Mouse (Mus musculus) heart, adult 9 months (tissue): Measurements from ENCODE around the gene Glt8d2.

Experiments used
- DNase-seq, 2 experiments: peaks; one replicate each; pipeline ENCODE4 v3.0.0; 2022; ENCODE audit warnings: low spot score in 2 of 2

Glt8d2 gene

DNA sequence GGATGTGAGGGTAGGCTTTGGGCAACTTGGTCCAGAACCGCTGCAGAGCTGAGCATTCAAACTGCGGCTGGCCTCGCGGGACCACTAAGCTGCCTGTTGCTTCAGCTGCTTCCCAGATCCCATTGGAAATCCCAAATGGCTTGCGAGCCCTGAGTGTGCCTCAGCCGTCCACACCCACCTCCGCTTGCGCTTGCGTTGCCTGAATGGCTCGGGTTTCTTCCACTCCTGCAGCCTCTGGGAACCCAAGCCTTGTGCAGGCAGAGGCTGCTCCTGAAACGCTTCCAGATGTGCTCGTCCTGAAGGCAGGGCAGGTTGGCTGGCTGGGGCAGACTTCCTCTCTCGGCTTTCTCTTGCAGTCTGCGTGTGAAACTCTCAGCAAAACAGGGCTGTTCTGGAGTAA, at the start of gene Glt8d2:
Gene Glt8d2 (minus strand): TSS at position 157 of the 400 bp plus-strand sequence.
- peak; percentile 70 to 81 for DNase-seq

DNA sequence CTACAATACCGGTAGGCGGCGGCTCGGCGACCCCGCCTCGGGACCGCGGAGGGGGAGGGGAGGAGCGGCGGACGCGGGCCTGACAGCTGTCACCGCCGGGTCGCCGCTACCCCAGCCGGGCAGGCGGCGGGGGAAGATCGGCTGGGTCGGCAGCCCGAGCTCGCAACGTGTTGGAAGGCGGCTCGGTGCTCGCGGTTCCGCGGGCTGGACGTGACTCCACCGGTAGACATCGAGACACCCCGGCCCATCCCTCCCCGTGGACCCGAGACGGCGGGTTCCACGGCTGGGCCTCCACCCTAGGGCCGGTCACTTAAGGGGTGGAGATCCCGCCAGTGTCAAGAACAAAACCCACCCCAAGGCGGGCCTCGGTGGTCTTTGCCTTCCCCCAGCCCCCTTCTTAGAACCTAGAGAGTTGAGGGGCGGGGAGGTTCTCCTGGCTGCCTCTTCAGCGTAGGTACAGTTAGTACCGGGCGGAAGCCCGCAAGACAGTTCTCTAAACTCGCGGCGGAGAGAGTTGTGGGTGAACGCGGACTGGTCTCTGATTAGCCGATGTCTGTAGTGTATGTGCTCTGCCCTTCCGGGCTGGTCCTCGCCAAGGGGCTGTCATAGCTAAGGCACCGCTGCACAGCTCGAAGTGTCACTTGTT, 9.0 kb upstream of the Glt8d2 start:
- DNase-seq = no peak

DNA sequence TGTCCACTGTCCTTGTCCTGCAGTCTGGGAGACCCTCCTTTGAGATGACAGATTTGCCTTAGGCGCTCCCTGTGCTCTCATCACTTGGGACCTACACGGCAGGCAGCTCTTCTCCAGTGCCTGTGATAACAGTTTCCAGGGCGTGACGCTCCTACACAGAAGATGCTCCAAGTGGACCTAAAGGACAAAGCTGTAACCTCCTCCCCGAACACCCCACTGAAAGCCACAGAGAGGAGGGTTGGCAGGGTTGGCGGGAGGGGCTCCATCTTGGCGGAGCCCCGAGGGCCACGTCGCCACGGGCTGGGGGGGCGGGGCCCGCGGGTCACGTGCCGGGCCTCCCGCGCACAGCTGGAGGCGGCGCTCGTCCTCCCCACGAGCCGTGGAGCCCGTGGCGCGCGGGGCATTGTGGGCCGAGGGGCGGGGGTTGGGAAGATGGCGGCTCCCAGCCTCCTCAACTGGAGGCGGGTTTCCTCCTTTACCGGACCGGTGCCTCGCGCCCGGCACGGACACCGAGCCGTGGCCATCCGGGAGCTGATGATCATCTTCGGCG, 8.3 kb upstream of the Glt8d2 start:
- peak; percentile 88 to 91 for DNase-seq

DNA sequence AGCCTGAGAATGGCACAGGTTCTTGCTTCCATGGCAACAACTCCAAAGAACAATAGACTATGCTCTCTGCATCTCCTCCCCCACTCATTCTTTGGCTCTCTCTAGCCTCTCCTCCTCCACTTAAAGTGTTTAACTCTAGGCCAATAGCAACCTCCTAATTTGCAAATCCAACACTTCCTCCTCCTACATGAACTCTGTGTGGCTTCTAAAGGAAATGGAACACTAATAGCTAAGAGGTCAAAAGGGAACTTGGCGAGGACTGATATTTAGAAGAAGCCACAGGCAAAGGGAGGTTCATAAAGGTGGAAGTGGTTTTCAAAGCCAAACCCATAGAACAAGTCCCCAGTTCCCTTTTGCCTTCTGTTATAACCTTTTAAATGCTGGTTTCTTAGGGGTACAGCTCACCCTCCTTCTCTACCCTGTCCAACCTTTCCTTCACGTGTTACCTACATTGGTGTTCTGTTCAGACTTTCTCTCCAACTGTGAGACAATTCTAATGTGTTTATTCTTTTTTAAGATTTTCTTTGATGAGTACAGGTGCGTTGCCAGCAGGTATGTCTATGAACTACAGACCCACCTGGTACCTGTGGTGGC, 7.0 kb upstream of the Glt8d2 start:
- DNase-seq = peak; percentile 27 to 66

DNA sequence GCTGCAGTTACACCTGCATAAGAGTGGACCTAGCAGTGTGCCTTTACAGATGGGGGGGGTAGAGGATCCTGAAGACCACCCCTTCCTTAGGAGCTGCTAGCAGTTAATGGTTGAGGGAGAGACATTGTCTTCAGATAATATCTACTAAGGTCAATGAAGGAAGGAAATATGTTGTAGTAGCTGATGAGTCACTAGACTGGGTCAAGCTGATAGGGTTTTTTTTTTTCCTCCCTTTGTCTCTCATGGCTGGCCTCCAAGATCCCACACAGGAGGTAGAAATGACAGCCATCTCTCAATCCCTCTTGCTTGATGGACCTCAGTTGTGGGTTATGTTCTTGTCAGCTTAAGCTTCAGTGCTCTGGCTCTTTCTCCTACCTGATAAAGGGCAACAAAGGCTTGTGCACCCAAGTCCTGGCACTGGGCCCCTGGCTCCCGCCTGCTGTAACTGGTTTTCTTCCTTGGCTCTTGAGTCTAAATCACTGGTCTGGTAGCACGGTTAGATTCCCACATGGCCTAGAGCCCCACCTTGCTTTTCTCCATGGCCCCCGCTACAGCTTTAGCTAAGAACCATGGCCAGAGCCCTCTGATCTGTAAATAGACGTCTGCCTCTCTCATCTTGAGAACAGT, 6.1 kb upstream of the Glt8d2 start:
- DNase-seq = peak in 1 of 2 experiments; percentile 18

DNA sequence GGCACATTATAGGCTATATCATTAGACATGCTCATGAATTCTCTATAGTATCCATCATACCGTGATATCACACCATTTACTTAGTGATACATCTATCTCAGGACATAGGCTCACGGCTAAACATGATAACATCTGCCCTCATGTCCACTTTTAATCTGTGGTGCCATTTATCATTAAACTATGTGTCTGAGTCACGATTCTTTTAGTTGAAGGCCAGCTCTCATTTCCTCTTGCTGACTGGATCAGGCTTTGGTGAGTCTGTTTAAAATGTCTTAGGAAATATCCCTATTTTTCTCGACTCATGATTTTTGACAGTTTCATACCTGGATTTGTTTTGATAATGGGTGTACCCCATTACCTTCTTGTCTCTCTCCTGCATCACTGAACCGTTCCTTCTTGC, 5.5 kb upstream of the Glt8d2 start, which contains the start of gene Hcfc2:
Gene Hcfc2 (plus strand): TSS at position 205 of the 400 bp plus-strand sequence.
- no peak for DNase-seq

DNA sequence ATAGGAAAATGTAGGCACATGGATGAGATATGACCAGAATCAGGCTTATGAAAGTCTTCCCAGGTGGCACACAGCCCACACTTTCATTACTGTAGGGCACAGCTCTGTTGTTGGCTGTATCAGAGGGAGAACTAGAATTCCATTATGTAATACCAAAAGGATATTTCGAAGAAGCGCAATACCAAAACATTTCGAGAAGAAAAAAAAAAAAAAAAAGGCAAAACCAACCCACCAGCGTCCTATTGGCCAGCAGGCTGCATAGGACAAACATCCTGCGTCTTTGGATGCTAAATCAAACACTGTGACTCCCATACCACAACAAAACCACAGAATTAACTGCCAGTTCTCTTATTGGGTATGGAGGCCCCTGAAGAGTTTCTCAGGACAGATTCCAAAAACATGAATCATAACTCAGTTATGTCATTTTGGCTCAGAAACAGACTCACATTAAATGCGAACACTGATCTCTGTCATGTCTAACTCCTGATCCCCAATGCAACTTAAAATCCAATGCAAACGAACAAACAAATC, 704 bp downstream of the Glt8d2 start:
- DNase-seq = peak; percentile 55 to 62

DNA sequence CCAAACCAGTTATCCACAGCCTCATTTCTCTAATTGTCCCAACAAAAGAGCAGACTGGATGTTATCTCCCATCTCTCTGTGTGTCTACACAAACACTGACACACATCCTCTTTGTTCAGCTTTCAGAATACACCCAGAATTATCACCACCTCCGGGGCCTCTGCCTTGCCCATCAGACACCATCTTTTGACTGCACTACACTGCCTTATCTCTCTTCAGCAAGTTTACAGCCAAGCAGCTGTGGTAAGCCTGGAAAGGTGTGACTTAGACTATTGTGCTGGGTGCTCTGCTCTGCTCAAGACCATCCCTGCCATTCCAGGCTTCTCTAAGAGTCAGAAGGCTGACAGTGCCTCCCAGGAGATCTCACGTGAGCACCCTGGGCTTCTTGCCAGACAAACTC, 5.0 kb downstream of the Glt8d2 start:
- no peak for DNase-seq

DNA sequence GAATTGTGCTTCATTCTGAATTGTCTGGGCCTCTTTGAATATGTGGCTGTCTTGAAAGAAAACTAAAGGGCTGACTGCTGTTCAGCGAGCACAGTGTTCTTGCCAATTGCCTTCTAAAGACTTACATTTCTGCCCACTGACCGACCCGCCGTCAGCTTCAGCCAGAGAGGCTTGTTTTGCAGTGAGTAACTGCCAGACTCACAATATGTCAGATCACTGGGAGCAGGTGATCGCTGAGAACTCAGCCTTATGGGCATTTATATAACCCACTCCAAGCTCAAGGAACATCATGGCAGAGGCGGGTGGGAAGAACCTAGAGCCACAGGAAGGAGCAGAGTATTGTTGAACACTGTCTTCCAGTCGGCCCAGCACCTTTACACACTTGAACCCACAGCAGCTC, 8.8 kb downstream of the Glt8d2 start:
- no peak for DNase-seq

DNA sequence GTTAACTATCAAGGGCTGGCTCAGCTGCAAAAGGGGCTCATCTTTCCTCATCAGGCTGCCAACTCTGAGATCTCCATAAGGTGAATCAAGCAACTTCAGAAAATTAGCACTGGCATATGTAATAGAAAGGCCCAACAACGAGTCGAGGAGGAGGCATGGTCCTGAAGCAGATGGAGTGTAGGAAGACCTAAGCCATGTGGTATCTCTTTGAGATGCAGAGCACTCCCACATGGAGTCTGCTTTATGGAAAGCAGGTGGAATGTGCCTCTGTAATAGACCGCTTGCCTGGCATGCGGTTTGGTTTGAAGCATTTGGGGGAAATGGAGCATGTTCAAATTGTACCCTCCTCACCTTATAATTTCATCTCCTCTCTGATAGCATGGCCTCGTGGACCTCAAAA, 9.7 kb downstream of the Glt8d2 start:
- no peak for DNase-seq

DNA sequence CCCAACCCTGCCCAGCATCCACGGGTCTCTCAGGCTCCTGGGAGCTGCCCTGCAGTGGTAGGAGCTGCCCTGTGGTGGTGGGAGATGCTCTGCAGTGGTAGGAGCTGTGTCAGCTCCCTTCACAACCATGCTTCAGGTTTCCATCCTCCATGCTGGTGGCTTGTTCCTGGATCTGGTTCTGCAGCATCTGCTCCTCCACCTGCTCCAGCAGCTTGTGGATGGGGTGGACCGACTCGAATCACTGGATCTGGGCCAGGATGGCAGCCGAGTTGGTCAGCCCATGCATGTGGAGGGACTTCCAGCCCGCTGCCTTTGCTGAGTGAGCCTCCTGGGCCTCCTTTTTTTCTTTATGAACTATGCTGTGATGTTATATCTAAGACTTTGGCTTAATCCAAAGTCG, 13.5 kb downstream of the Glt8d2 start:
- DNase-seq = no peak

DNA sequence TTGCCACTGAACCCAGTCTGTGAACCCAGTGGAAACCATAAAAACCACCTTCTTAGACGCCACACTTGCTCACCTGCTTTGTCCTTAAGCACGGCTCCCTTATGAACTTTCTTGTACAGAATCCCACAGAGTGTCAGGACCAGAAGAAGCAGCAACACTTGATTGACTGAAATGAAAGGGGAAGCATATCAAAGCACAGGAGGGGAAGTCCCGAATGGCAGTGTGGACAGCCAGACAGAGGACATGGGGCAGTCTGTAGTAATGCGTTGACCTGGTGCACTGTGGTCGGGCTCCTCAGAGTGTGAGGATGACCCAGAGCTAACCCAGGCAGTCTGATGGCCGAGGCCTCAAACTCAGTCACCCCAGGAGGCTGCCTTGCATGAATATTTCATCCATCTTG, 20.2 kb downstream of the Glt8d2 start:
- no peak for DNase-seq

DNA sequence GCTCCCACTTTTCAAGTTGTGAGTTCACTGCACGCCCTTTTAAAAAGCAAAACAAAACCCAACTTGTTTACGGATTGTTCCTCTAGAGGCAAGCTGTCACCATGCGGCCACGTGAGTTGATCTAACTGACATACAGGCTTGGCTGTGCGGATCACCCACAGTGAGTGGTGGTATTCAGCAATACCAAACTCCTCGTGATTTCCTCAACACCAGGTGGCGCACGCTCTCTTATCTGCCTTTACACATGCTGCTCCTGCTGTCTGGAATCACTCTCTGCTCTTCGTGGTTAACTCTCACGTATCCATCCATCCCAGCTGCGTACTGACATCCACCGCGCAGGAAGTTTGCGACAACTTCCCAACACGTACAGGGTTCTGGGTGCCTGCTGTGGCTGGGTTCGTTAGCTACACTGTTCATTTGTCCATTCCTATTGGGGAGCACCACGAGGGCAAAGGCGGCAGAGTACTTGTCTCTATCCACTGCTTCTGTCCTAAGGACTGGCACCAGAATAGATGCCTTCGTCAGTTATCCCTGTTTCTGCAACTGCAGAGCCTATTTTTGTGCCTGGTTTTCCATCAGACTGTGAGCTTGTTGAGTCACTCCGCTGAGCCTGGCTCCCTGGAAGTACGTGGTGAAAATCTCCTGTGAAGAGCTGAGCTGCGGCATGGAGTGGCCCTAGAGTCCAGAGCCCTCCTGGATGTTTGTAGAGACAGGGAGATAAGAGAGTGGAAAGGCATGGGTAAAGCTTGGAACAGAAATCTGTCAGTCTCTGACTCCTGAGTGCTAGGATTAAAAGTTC, 23.8 kb downstream of the Glt8d2 start:
- peak; percentile 71 to 85 for DNase-seq

DNA sequence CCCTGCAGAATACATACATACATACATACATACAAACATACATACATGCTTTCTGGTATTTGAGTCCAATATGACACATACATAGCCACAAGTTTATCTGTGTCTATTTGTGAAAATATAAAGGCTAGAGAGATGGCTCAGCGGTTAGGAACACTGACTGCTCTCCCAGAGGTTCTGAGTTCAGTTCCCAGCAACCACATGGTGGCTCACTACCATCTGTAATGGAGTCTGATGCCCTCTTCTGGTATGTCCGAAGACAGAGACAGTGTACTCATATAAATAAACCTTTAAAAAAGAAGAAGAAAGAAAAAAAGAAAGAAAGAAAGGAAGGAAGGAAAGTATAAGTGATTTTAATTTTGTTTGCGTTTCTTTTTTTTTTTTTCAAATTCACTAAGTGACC, 24.5 kb downstream of the Glt8d2 start:
- no peak for DNase-seq

DNA sequence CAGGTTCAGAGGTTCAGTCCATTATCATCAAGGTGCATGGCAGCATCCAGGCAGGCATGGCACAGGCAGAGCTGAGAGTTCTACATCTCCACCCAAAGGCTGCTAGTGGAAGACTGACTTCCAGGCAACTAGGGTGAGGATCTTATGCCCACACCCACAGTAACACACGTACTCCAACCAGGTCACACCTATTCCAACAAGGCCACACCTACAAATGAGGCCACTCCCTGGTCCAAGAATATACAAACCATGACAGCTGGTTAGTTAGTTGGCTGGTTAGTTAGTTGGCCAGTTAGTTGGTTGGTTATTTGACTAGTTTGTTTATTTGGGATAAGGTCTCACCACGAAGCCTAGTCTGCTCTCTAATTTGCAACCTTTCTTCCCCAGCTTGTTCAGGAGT, 27.2 kb downstream of the Glt8d2 start:
- DNase-seq = no peak

DNA sequence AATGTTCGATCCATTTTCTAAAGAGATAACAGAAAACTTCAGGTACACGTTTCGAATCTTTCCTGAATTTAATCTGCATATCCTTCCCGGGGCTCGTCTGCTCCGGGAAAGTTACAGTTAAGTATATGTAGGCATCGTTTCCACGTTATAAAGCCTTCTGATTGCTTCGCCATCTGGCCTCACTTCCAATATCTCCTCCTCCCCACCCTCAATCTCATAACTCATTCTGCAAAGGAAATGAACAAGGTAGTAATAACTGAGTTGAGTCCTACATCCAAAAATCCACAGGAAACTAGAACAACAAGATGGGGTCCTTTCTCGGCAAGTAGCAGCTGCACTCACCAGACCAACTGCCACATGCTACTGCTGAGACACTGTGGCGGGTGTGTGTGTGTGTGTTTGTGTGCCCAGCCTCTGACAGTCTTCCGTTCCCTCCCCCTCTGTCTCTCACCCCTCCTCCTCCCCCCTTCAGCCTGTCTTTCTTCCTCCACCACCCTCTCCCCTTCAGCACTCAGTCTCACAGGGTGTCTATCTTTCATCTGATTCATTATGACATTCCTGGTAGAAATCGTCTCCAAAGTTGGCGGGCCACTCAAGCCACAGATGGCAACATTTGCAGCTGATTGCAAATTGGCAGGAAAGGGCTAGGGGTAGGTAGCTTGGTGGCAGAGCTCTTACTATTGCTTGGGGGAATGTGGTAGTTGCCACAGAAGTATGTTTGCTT, 28.0 kb downstream of the Glt8d2 start:
- DNase-seq = no peak

DNA sequence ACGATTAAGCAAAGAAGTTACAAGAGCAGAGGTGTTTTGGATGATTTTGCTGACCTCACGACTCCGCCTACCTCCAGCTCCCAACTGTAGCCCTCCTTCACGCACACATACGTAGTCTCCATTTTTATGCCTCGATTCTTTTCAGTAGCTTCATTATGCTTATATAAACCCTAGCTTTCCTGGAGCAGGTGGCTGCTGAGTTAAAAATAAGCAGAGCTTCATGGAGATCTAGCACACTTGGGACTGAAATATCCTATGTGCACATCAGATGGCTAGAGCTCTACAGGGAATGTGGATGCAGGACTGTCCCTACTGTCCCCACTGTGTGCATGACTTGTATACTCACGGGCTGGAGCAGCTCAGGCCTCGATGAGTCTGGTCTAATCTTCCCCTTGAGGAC, 28.6 kb downstream of the Glt8d2 start:
- no peak for DNase-seq

DNA sequence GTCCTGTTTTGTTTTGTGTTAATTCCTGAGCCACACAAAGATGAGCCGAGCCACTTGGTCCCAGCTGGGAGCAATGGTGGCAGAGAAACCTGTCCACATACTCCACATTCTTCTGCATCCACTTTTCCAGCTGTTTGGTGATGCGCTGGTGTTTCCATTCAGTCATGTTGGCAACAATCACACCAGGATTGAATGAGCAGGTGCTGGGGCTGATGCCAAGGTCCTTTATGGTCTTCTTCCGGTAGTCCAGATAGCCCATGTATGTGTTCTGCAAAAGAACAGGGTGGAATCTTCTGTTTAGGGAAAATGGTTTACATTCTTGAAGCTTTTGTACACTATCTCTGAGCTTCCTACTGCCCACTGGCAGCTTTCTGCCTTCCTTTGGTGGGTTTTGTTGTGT, 35.9 kb downstream of the Glt8d2 start:
- DNase-seq = no peak

DNA sequence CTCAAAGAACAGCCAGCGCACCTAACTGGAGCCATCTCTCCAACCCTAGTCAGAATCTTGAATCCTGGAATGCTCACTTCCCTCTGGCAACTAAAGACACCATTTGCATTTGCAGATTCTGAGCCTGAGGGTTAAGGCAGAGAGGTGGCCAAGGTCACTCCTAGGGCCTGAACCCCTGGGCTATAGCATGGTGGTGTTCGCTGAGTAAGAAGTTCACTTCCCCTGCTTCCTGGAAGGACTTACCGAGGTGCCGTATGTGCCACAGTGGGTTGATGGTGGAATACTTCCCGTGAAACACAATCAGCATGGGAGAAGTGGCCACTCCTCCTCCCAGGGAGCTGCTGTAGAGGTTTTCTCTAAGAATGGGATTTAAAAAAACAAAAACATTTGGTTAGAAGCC, 37.8 kb downstream of the Glt8d2 start:
- DNase-seq = no peak

DNA sequence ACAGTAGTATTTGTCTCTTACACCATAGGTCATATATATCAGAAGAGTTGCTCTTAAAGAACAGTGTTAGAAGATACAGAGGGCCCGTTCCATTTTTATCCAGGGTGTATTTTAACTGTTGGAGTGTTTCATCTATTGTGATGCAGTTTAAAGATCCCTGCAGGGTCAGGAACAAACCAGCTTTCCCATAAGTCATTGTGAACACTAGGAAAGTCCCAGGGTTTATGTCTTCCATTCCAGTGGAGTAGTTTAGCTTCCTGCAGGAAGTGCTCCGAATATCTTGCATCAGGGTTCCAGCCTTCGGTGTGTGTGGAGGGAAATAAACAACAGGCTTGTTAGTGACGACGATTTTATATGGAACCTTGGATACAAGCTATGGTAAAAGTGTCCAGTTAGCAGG, 39.2 kb downstream of the Glt8d2 start:
- DNase-seq = no peak

DNA sequence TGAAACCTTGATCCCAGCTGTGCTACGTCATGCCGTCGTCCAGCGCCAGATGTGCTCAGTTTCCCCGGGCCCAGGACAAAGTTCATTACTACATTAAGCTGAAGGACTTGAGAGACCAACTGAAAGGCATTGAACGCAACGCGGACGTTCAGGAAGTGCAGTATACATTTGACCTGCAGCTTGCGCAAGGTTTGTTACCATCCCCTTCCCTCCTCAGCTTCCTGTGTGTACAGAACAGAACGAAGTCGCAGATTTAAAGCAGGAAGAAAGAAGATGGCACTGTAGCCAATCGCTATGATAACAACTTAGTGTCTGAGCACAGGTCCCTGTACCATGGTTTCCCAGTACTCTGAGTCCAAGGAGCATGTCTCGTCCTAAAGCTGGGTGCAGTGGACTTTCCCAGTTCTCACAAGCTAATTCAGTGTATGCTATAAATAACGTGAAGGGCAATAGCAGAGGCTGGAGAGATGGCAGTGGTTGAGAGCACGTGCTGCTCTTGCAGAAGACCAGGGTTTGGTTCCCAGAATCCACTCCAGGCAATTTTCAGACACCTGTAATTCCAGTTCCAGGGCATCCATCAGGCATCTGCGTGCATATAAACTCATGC, 43.1 kb downstream of the Glt8d2 start:
- DNase-seq = no peak
